Mouse (Mus musculus): Measurements from ENCODE around the gene Etnppl.

Gene Etnppl

GRCm38 (mm10) chr3:130677671-130678460 lies 60.6 kb downstream of the Etnppl start:
- no peak for DNase-seq

DNA sequence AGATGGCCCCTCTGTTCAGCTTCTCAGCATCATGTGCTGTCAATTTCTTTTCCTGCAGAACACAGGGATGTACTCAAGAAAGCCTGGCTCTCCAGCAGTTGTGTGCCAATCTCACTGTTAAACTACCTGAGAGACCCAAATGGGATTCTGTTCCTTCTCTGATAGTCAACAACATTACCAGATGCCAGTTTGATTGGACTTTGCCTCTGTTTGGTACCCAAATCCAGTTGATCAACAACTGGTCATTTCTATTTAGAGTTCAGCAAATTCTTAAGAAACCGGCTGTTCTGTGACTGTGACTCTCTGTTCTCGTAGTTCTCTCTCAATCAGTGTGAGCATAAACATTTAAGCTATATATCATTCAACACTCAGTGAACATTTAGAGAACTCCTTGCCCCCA lies 64.0 kb downstream of the Etnppl start:
- DNase-seq = no peak

- no peak for DNase-seq
Measured at GRCm38 (mm10) chr3:130682183-130682582, 64.9 kb downstream of the Etnppl start.

GRCm38 (mm10) chr3:130683836-130684235 lies 66.6 kb downstream of the Etnppl start:
- no peak for DNase-seq

GRCm38 (mm10) chr3:130684276-130685013 lies 67.2 kb downstream of the Etnppl start:
- DNase-seq = no peak

- DNase-seq = no peak
Measured at GRCm38 (mm10) chr3:130685014-130685366, 67.7 kb downstream of the Etnppl start.

DNA sequence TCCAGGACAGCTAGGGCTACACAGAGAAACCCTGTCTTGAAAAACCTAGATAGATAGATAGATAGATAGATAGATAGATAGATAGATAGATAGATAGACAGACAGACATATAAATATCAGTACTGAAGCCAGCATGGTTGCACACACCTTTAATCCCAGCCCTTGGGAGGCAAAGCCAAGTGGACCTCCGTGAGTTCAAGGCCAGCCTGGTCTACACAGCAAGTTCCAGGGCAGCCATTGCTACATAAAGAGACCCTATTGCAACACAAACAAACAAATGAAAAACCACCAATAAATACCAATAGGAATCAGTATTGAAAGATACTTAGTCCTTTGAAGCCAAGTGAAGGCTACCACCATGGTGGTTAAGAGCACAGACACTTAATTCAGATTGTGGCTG lies 69.8 kb downstream of the Etnppl start:
- DNase-seq = no peak

Measured in cerebellum, adult 9-11 months (tissue).